Mouse (Mus musculus): ENCODE measurements around the gene Rdh16f1. TPM values are rescaled to one million over a fixed set of nuclear protein-coding genes. Genes with fewer than 3 reads are reported as not detected.
"Not testable (repeated sequence)": the region's sequence is repeated elsewhere in the genome, so short reads cannot be mapped to it uniquely, and the experiment has no call there.

Gene Rdh16f1
- polyA plus RNA-seq, 1 experiment from 2014 or later = not detected

- WGBS = 64% methylated on average over 8 of the region's 8 CpGs
- Histone ChIP-seq H3K4me3 (no peak within 1 kb of the TSS), H3K36me3 (ENCODE audit: poor library complexity, severe bottlenecking) (peaks cover 22% of the 10 kb centered on the region), H3K9ac (no peak within 1 kb of the TSS), H3K4me1 (0 out of 2 replicates have a peak, but pooled peaks cover 5% of the 10 kb centered on the region), H3K27ac (no peak within 1 kb of the TSS), H3K9me3 (replicated peaks) (no peaks in the 10 kb centered on the region), H3K4me2 (peak within 1 kb of the TSS; percentile 43), H3K27me3 (no peaks in the 10 kb centered on the region)
- no peak for ATAC-seq
Measured at GRCm38 (mm10) chr10:127751548-127751947, 8.0 kb upstream of the Rdh16f1 start, which contains the start of gene Gpr182. Gpr182 (minus strand) TSS chr10:127751732.

DNA sequence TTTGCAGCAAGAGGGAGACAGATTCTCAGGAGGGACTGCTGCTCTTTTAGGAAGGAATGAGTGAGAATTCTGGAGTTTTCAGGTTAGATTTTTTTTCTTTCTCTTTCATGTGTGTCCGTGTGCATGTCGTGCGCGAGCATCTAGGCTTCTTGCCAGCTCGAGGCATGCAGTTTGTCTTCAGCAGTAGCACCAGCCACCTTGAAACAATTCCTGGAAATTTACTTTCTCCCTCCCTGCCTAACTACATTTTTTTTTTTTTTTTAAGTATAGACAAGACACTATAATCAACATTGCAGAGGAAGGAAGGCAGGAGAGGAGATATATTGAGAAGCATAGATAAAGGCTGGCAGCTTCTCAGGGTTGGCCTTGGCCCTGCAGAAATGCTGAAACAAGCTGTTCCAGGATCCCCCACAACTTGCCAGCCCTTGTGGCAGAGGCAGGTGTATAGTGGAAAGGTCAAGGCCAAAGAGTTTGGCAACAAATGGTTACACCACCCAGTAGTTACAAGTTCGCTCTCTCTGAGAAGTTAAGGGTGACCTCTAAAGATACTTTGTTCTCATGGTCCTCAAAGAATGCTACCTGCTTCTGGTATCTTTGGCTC, 4.9 kb upstream of the Rdh16f1 start:
- no peaks in the 10 kb centered on the region for H3K9me3 ChIP-seq (replicated peaks)
- H3K36me3 ChIP-seq (ENCODE audit: poor library complexity, severe bottlenecking) = no peaks in the 10 kb centered on the region; the same call in 1 of the 2 replicates
- no peak overlapping the region for H3K9ac ChIP-seq
- no peaks in the 10 kb centered on the region for H3K27me3 ChIP-seq
- no peaks in the 10 kb centered on the region for H3K4me1 ChIP-seq
- 81% methylated on average over 6 of the region's 6 CpGs for WGBS
- H3K4me2 ChIP-seq = no peak overlapping the region
- ATAC-seq = no peak
- H3K27ac ChIP-seq = no peak overlapping the region
- no peak overlapping the region for H3K4me3 ChIP-seq

- no peak for ATAC-seq
- Histone ChIP-seq H3K9me3 (replicated peaks) (no peaks in the 10 kb centered on the region), H3K4me3 (no peak overlapping the region)
Measured at GRCm38 (mm10) chr10:127755246-127755645, 4.3 kb upstream of the Rdh16f1 start.

GRCm38 (mm10) chr10:127755770-127756468, 3.7 kb upstream of the Rdh16f1 start:
- Histone ChIP-seq H3K27me3 (no peaks in the 10 kb centered on the region), H3K27ac (no peak overlapping the region), H3K36me3 (ENCODE audit: poor library complexity, severe bottlenecking) (no peaks in the 10 kb centered on the region), H3K4me1 (no peaks in the 10 kb centered on the region), H3K9me3 (replicated peaks) (no peaks in the 10 kb centered on the region), H3K9ac (no peak overlapping the region), H3K4me3 (no peak overlapping the region), H3K4me2 (no peak overlapping the region)
- no peak for ATAC-seq
- 50% methylated on average over 18 of the region's 18 CpGs for WGBS

More at GRCm38 (mm10) chr10:127755246-127755645, 4.3 kb upstream of the Rdh16f1 start:
- Histone ChIP-seq H3K27me3 (no peaks in the 10 kb centered on the region), H3K9ac (no peak overlapping the region), H3K4me2 (no peak overlapping the region), H3K27ac (no peak overlapping the region), H3K36me3 (ENCODE audit: poor library complexity, severe bottlenecking) (no peaks in the 10 kb centered on the region; the same call in 1 of the 2 replicates), H3K4me1 (no peaks in the 10 kb centered on the region)
- 69% methylated on average over 3 of the region's 3 CpGs for WGBS

DNA sequence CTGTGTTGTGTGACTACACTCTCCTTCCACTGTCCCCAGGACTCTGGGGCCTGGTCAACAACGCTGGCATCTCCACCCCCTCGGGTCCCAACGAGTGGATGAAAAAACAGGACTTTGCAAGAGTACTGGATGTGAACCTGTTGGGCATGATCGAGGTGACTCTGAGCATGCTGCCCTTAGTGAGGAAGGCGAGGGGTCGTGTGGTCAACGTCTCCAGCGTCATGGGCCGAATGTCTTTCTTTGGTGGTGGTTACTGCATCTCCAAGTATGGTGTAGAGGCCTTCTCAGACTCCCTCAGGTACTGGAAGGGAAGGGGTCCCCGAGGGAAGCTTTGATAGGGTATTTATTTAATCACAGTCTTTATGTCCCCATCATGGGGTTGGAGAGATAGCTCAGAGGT, 3.3 kb downstream of the Rdh16f1 start:
- not testable (repeated sequence) for H3K27me3 ChIP-seq; H3K27ac ChIP-seq; H3K9ac ChIP-seq; ATAC-seq; H3K9me3 ChIP-seq (replicated peaks); H3K4me3 ChIP-seq; H3K36me3 ChIP-seq (ENCODE audit: poor library complexity, severe bottlenecking); H3K4me1 ChIP-seq; H3K4me2 ChIP-seq
- 90% methylated on average over 10 of the region's 10 CpGs for WGBS

- ATAC-seq = no peak
Measured at GRCm38 (mm10) chr10:127763914-127764680, 4.5 kb downstream of the Rdh16f1 start.

GRCm38 (mm10) chr10:127766564-127766963, 7.0 kb downstream of the Rdh16f1 start:
- H3K9me3 ChIP-seq (replicated peaks) = no peaks in the 10 kb centered on the region
- H3K4me1 ChIP-seq = no peaks in the 10 kb centered on the region
- no peak overlapping the region for H3K4me2 ChIP-seq
- no peak overlapping the region for H3K27ac ChIP-seq
- 92% methylated on average over 1 of the region's 1 CpGs for WGBS
- no peak for ATAC-seq
- no peaks in the 10 kb centered on the region for H3K27me3 ChIP-seq
- H3K9ac ChIP-seq = no peak overlapping the region
- H3K4me3 ChIP-seq = no peak overlapping the region
- H3K36me3 ChIP-seq (ENCODE audit: poor library complexity, severe bottlenecking) = no peaks in the 10 kb centered on the region

More at GRCm38 (mm10) chr10:127763914-127764680, 4.5 kb downstream of the Rdh16f1 start:
- WGBS = 65% methylated on average over 12 of the region's 12 CpGs
- Histone ChIP-seq H3K27me3 (no peaks in the 10 kb centered on the region), H3K4me1 (no peaks in the 10 kb centered on the region), H3K9me3 (replicated peaks) (no peaks in the 10 kb centered on the region), H3K27ac (no peak overlapping the region), H3K9ac (no peak overlapping the region), H3K4me3 (no peak overlapping the region), H3K4me2 (no peak overlapping the region), H3K36me3 (ENCODE audit: poor library complexity, severe bottlenecking) (no peaks in the 10 kb centered on the region)

- no peaks in the 10 kb centered on the region for H3K9me3 ChIP-seq (replicated peaks)
- 87% methylated on average over 2 of the region's 2 CpGs for WGBS
- no peaks in the 10 kb centered on the region for H3K27me3 ChIP-seq
- H3K4me1 ChIP-seq = no peaks in the 10 kb centered on the region
- no peak within 1 kb of the TSS for H3K9ac ChIP-seq
- ATAC-seq = no peak
- no peak within 1 kb of the TSS for H3K4me3 ChIP-seq
- no peak within 1 kb of the TSS for H3K27ac ChIP-seq
- no peak within 1 kb of the TSS for H3K4me2 ChIP-seq
- no peaks in the 10 kb centered on the region for H3K36me3 ChIP-seq (ENCODE audit: poor library complexity, severe bottlenecking)
Measured at GRCm38 (mm10) chr10:127776011-127776410, 16.4 kb downstream of the Rdh16f1 start, which contains the start of gene Rdh9. Rdh9 (plus strand) TSS chr10:127776386.

- H3K9ac ChIP-seq; H3K27me3 ChIP-seq; H3K9me3 ChIP-seq (replicated peaks); H3K4me2 ChIP-seq; H3K4me3 ChIP-seq; H3K4me1 ChIP-seq; H3K27ac ChIP-seq; ATAC-seq; H3K36me3 ChIP-seq (ENCODE audit: poor library complexity, severe bottlenecking): not testable (repeated sequence)
- 99% methylated on average over 17 of the region's 17 CpGs for WGBS
Measured at GRCm38 (mm10) chr10:127782321-127782720, 22.7 kb downstream of the Rdh16f1 start.

DNA sequence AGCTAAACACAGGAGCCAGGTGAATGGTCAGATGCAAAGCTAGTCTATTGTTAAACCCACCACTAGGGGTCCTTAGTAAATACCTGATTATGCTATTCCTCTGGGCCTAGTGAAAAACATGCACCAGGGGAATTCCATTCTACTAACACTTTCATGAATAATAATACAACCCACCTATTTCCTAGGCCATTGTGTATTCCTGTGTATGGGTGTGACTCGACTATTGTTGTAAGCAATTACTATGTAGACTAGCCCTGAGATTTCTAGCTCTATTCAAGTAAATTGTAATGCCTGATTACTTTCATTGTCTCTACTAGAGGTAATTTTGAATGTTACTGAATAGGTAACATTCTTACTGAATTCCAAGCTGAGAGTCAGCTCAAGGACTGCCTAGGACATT, 25.8 kb downstream of the Rdh16f1 start:
- not testable (repeated sequence) for H3K9ac ChIP-seq; ATAC-seq; H3K9me3 ChIP-seq (replicated peaks); H3K27me3 ChIP-seq; H3K36me3 ChIP-seq (ENCODE audit: poor library complexity, severe bottlenecking); H3K4me1 ChIP-seq; H3K27ac ChIP-seq; H3K4me2 ChIP-seq; H3K4me3 ChIP-seq
- 78% methylated on average over 1 of the region's 1 CpGs for WGBS

- no peak for ATAC-seq
- H3K4me3 ChIP-seq = no peak overlapping the region
- H3K4me1 ChIP-seq = no peaks in the 10 kb centered on the region
- H3K4me2 ChIP-seq = no peak overlapping the region
- H3K9me3 ChIP-seq (replicated peaks) = peaks cover 3% of the 10 kb centered on the region; the same call in 1 of the 2 replicates
- H3K9ac ChIP-seq = no peak overlapping the region
- WGBS = 89% methylated on average over 1 of the region's 1 CpGs
- no peak overlapping the region for H3K27ac ChIP-seq
- H3K36me3 ChIP-seq (ENCODE audit: poor library complexity, severe bottlenecking) = no peaks in the 10 kb centered on the region
- no peaks in the 10 kb centered on the region for H3K27me3 ChIP-seq
Measured at GRCm38 (mm10) chr10:127799295-127799694, 39.7 kb downstream of the Rdh16f1 start.

DNA sequence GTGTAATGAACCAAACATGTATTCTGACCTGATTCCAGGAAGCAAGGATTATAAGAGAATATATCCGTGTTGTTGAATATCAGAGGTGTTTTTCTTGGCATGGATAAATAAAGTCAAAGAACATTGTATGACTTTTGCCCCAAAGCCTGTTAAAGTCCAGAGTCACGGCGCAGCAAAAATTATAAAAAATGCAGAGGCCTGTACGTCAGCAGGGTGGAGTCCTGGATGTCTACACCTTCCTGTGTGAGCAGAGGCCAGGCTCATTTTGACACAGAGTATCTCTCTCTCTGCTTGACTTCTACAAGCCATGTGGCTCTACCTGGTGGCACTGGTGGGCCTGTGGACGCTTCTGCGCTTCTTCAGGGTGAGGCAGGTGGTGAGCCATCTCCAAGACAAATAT, 41.3 kb downstream of the Rdh16f1 start, which contains the start of gene Rdh16:
Gene Rdh16, plus strand, starts transcription at position 262 of the 400 bp plus-strand sequence.
- 93% methylated on average over 6 of the region's 6 CpGs for WGBS
- Histone ChIP-seq H3K4me2 (no peak within 1 kb of the TSS), H3K9me3 (replicated peaks) (peaks cover 3% of the 10 kb centered on the region; the same call in 1 of the 2 replicates), H3K4me1 (no peaks in the 10 kb centered on the region), H3K27ac (no peak within 1 kb of the TSS), H3K4me3 (no peak within 1 kb of the TSS), H3K27me3 (no peaks in the 10 kb centered on the region), H3K9ac (no peak within 1 kb of the TSS), H3K36me3 (ENCODE audit: poor library complexity, severe bottlenecking) (no peaks in the 10 kb centered on the region)
- ATAC-seq = no peak
